Mouse (Mus musculus): ENCODE results near the gene Ppp1r17.
A peak's percentile ranks its signal among the peaks of the same experiment; 100 is the strongest.

The Ppp1r17 gene

GRCm38 (mm10) chr6:56017291-56017994, at the start of gene Ppp1r17:
TSS of gene Ppp1r17 (plus strand) at chr6:56017497.
- DNase-seq (ENCODE audit: low read depth, low spot score) = no peak

DNA sequence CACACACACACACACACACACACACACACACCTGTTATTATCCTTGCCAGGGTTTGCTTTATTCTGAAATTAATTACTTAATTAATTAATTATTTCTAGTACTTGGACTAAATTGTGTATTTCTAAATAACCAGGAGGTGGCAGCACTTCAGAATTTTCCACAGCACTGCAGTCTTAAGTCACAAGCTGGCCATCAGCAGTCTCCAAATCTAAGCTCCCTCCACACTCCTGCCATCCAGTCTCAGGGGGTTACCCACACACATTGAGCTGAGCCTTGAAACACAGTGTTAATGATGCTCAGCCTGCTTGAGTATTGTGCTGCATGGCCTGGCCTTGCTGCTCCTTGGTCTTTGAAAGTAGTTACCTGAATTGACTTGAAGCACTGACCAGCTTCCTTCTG, 44.3 kb upstream of the Ppp1r17 start:
- peak; percentile 20 for DNase-seq (ENCODE audit: low read depth, low spot score)

- DNase-seq (ENCODE audit: low read depth, low spot score) = no peak
Measured at GRCm38 (mm10) chr6:55979766-55980165, 37.5 kb upstream of the Ppp1r17 start.

GRCm38 (mm10) chr6:56008711-56009110, 8.6 kb upstream of the Ppp1r17 start:
- DNase-seq (ENCODE audit: low read depth, low spot score) = no peak

- peak; percentile 36 for DNase-seq (ENCODE audit: low read depth, low spot score)
Measured at GRCm38 (mm10) chr6:56012384-56012783, 4.9 kb upstream of the Ppp1r17 start.

DNA sequence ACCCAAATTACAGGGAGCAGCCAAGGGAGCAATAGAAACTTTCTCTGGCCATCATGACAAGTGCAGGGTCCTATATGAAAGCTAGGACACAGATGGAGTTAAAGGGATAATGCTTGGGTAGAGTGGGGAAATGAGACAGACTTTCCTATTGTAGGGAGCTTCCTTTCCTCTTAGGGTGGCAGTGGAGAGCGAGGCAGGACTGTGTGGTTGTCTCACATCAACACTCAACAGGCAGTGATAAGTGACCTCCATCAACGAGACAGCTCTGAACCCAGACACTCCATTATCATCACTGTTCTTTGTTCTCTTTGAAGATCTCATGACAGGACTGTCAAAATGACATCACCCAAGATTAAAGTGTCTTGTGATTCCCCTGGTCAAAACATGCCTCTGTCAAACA, 2.3 kb downstream of the Ppp1r17 start:
- DNase-seq (ENCODE audit: low read depth, low spot score) = no peak

DNA sequence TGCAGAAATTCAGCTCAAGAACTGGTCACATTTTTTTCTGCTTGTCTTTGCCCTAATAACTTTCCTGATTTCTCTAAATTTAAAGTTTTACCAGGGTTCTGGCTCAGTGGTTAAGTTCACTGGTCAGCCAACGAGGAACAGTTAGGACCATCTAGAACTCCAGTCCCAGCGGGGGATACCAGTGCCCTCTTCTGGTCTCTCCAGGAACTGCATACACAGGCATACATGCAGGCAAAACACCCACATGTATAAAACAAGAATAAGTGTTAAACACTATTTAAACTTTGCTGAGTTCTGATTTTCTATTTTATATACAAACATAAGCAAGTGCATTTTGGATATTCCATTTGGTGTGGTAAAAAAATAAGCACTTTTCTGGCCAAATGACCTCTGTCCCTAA, 8.2 kb downstream of the Ppp1r17 start:
- no peak for DNase-seq (ENCODE audit: low read depth, low spot score)

DNA sequence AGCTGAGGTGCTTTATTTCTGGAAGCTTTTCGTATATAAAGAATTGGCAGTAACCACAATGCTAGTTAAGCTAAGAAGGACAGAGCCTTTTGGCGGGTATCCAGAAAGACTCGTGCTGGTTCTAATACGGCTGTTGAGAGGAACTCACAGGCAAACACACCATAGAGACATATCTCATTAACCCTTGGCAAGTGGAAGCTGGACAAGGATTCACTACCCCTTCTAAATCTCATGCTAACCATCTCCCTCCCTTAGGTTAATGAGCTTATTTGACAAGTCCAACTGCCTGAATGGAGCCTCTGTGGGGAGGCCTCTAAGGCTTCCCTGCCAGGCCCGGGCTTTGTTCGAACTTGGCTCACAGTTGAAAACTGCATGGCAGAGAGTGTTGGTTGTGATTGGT, 10.0 kb downstream of the Ppp1r17 start:
- DNase-seq (ENCODE audit: low read depth, low spot score) = peak; percentile 22

GRCm38 (mm10) chr6:56027966-56028365, 10.7 kb downstream of the Ppp1r17 start:
- no peak for DNase-seq (ENCODE audit: low read depth, low spot score)

DNA sequence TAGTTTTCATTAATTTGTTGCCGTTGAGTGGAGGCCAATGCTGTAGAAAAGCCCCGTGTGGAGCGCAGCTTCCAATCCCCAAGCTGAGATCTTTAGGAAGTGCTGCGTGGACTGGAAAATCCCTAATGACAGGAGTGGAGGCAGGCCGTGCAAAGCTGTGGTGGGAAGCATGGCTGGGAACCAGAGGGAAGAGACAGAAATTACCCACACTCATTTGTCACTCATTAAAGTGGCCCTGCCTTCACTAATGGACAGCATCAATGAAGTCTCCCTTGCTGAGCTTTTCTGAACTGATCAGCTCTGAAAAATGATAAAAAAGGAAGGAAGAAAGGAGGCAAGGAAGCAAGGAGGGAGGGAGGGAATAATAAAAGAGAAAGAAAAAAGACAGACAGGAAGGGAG, 12.7 kb downstream of the Ppp1r17 start:
- DNase-seq (ENCODE audit: low read depth, low spot score) = no peak

DNA sequence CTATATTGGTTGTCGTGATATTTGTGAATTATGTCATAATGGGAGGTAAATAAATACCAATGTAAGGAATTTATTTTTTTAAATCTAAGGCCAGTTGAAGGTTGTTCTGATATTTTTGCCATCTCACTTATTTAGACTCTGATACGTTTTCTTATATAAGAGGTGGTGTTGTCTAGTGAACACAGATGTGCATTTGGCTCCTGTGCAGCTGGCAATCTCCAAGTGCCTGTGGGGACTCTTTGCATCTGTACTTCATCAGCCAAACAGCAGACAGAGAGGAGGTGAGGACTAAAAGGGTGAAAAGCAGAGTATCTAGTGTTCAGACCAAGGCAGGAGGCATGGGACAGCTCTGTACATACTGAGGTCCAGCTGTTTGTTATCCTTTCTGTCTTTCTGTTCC, 14.9 kb downstream of the Ppp1r17 start:
- no peak for DNase-seq (ENCODE audit: low read depth, low spot score)

GRCm38 (mm10) chr6:56035054-56035453, 17.8 kb downstream of the Ppp1r17 start:
- DNase-seq (ENCODE audit: low read depth, low spot score) = no peak

GRCm38 (mm10) chr6:56039476-56040055, 22.3 kb downstream of the Ppp1r17 start:
- no peak for DNase-seq (ENCODE audit: low read depth, low spot score)

DNA sequence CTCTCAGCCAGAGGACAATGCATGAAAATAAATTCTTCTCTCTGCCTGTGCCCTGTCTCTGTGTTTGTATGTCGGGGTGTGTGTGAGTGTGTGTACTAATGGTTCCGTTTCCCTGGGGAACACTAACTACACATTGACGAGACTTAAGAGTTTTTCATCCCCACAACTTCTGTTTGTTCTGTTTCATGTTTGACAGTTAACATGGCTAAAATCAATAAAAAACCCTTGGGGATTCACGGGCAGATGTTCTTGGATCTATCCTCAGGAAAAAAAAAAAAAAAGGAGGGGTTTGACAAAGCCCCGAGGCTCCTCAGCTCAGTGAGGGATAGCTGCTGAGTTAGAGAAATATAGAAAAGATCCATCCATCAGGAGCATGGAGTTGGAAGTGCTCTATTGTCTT, 27.0 kb downstream of the Ppp1r17 start:
- no peak for DNase-seq (ENCODE audit: low read depth, low spot score)

DNA sequence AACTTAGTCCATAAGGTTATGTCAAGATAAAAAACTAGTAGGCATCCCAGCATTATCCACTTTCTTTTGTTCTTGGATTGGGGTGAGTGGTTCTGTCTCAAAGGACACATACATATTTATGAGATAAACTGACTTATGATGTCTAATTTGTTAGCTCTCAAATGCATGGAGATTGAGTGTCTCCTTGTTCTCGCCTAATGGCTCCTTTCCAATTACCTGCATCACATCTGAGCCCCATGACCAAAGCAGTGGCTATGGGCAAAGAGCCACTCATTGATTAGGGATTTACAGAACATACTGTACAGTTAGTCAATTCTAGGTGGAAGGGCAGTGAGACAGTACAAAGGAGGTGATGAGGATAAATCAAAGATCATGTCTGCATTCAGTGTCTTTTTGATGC, 27.4 kb downstream of the Ppp1r17 start:
- DNase-seq (ENCODE audit: low read depth, low spot score) = no peak

- no peak for DNase-seq (ENCODE audit: low read depth, low spot score)
Measured at GRCm38 (mm10) chr6:56048580-56048979, 31.3 kb downstream of the Ppp1r17 start.

DNA sequence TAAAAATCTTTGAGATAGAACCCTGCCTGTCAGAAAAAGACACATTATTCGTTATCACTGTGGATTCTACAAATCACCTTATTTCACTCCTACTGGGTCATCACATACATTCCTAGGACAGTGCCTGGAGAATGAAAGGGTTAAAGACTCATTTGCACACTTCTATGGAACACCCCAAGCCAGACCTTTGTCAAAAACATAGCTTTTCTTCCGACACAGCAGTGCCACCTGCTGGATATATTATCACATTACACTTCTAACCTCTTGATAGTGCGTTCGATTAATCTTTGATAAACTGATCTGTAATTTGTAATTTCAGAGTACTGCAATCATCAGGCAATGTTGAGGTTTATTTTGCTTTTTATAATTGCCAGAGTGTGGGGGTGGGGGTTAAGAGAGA, 31.8 kb downstream of the Ppp1r17 start:
- peak; percentile 34 for DNase-seq (ENCODE audit: low read depth, low spot score)

GRCm38 (mm10) chr6:56063736-56064135, 46.4 kb downstream of the Ppp1r17 start:
- no peak for DNase-seq (ENCODE audit: low read depth, low spot score)

- DNase-seq (ENCODE audit: low read depth, low spot score) = peak; percentile 30
Measured at GRCm38 (mm10) chr6:56066632-56067282, 49.5 kb downstream of the Ppp1r17 start.

- DNase-seq (ENCODE audit: low read depth, low spot score) = no peak
Measured at GRCm38 (mm10) chr6:56068516-56068915, 51.2 kb downstream of the Ppp1r17 start.

GRCm38 (mm10) chr6:56076378-56076805, 59.1 kb downstream of the Ppp1r17 start:
- DNase-seq (ENCODE audit: low read depth, low spot score) = peak; percentile 12

Measured in brain, embryonic 18.5 days (tissue).